Mouse (Mus musculus) kidney, adult 2 months (tissue): ENCODE measurements around the gene Rer1. TPM values are rescaled to one million over a fixed set of nuclear protein-coding genes. Genes with fewer than 3 reads are reported as not detected.

Experiments used
- DNase-seq: peaks from one replicate; pipeline ENCODE4 v3.0.0; 2021
- H3K27ac ChIP-seq: fragments of 200-500 bp; 2 replicates; pipeline ENCODE4 v1.5.1; 2012; ENCODE audit warnings: low read depth, low read length, control low read depth, inconsistent platforms; ENCODE audit not compliant: insufficient read depth
- H3K27me3 ChIP-seq: fragments of 200-500 bp; replicated peaks from 2 replicates; pipeline ENCODE4 v1.6.1; 2012; ENCODE audit warnings: mild to moderate bottlenecking, moderate library complexity, low read length, inconsistent platforms; ENCODE audit not compliant: control insufficient read depth, insufficient read depth
- H3K36me3 ChIP-seq: fragments of 200-500 bp; 2 replicates; pipeline ENCODE4 v1.6.1; 2012; ENCODE audit warnings: mild to moderate bottlenecking, moderate library complexity, low read length, inconsistent platforms; ENCODE audit not compliant: control insufficient read depth, insufficient read depth
- H3K4me1 ChIP-seq: fragments of 200-500 bp; 2 replicates; pipeline ENCODE4 v1.6.1; 2011; ENCODE audit warnings: low read length; ENCODE audit not compliant: control insufficient read depth, insufficient read depth
- H3K4me3 ChIP-seq: fragments of 200-500 bp; 2 replicates; pipeline ENCODE4 v1.5.1; 2011; ENCODE audit warnings: mild to moderate bottlenecking, low read depth, low read length, control low read depth; ENCODE audit not compliant: insufficient read depth
- CTCF ChIP-seq: fragments of 200-500 bp; conservative IDR thresholded peaks from 2 replicates; pipeline ENCODE4 v1.5.1; 2011; ENCODE audit warnings: low read depth, mild to moderate bottlenecking, control low read depth, low read length, moderate library complexity, mixed read lengths; ENCODE audit not compliant: insufficient read depth, insufficient read length
- POLR2A ChIP-seq: fragments of 200-500 bp; IDR thresholded peaks from one replicate; pipeline ENCODE4 v1.6.1; 2011; ENCODE audit warnings: low read depth, low read length, control low read depth
- WGBS: fragments of 180-500 bp; shearing (Covaris S2); methylation state at CpG from one replicate; pipeline ENCODE4 v1.1.7; 2018; 5-methylcytosine and 5-hydroxymethylcytosine counted together
- polyA plus RNA-seq: library from polyadenylated mRNA; depleted of rRNA; stranded (reverse); fragments of >200 nt; gene quantifications from 2 replicates; pipeline ENCODE4 v1.2.3, GENCODE M21; 2012

Rer1 gene
- polyA plus RNA-seq, 1 experiment = 133 TPM

DNA sequence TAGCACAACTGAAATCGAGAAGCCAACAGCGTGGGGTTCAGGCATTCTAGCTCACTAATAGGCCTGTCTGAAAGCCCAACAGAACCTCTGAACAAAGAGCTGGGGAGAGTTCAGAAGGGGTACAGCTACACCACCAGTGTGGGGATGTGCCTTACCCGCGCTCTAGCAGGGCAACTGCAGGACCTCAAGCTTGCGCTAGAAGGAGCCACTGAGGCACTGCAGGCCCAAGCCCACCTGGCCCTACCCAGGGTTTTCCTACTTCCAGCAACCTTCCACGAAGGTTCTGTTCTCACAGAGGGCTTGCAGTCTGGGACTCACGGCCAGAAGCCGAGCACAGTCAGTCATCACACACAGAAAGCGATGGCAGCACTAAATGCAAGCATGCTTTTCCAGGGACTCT lies 11.0 kb downstream of the Rer1 start:
- Histone ChIP-seq H3K4me3 (no peak overlapping the region), H3K4me1 (peaks cover 15% of the 10 kb centered on the region), H3K36me3 (peaks cover 3% of the 10 kb centered on the region; the same call in 1 of the 2 replicates), H3K27ac (no peak overlapping the region), H3K27me3 (no peaks in the 10 kb centered on the region)
- 90% methylated on average over 9 of the region's 9 CpGs for WGBS
- DNase-seq = no peak
- TF ChIP-seq POLR2A (no peak), CTCF (no peak)

DNA sequence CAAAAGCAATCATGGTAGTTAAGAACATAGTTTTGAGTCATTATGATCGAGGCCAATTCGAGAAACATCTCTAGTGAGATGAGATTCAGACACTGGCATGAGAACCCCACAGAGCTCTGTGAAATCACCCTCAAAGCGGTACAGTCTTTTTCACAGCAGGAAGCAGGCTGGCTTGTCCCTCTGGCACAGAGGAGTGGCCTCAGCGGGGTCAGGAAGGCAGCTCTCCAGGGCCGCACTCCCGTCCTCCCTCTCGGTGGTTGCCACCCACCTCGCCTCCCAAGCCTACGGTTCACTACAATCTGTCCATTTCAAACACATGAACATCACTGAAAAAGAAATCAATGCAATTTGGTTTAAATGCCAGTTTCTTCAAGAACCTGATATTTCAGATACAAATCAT lies 11.8 kb downstream of the Rer1 start:
- no peak for DNase-seq
- WGBS = 59% methylated on average over 9 of the region's 9 CpGs
- peaks cover 19% of the 10 kb centered on the region for H3K4me1 ChIP-seq
- TF ChIP-seq CTCF (no peak), POLR2A (no peak)
- peaks cover 3% of the 10 kb centered on the region; the same call in 1 of the 2 replicates for H3K36me3 ChIP-seq
- H3K4me3 ChIP-seq = no peak overlapping the region
- no peaks in the 10 kb centered on the region for H3K27me3 ChIP-seq
- no peak overlapping the region for H3K27ac ChIP-seq

DNA sequence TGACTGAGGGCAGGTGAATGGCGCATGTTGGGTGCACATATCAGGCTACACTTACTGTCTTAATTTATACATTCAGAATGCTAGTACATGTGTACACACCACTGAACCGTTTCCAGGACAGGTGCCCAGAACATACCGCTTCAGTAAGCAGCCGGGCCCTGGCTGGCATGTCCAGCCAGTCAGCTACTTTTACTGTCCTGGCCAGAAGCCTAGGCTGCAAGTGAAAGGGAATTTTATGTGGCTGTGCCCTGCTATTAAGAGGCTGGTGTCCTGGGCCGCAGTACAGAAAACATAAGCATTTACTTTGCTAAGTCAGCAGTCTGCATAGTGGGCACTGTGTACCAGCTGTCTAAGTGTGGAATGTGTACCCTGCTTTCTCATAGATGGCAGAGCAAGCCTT lies 15.3 kb downstream of the Rer1 start:
- DNase-seq = peak; percentile 90
- Histone ChIP-seq H3K27me3 (no peaks in the 10 kb centered on the region), H3K4me1 (peaks cover 32% of the 10 kb centered on the region), H3K36me3 (peaks cover 3% of the 10 kb centered on the region; the same call in 1 of the 2 replicates), H3K27ac (peak overlapping the region; percentile 66), H3K4me3 (no peak overlapping the region)
- TF ChIP-seq POLR2A (no peak), CTCF (no peak)
- 34% methylated on average over 5 of the region's 5 CpGs for WGBS

DNA sequence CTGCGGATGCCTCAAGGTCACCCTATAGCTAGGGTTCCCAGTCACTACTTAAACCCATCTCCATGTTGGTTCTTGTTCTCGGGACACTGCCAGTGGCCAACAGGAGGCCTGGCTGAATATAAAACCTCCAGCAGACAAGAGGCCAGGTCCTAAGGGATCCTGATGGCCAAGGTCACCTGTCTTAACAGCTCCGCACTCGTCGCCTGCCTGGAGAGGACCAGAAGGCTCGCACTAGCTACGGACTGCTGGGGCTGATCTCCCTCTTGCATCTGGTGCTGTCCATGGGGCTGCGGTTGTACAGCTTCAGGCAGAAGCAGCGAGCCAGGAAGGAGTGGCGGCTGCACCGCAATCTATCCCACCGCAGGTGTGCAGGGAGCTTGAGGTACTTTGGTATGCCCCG lies 16.0 kb downstream of the Rer1 start:
- peaks cover 32% of the 10 kb centered on the region for H3K4me1 ChIP-seq
- 79% methylated on average over 13 of the region's 13 CpGs for WGBS
- peak overlapping the region; percentile 61 for H3K27ac ChIP-seq
- H3K4me3 ChIP-seq = no peak overlapping the region
- H3K36me3 ChIP-seq = peaks cover 3% of the 10 kb centered on the region; the same call in 1 of the 2 replicates
- no peak for DNase-seq
- TF ChIP-seq CTCF = no peak
- no peak for TF ChIP-seq POLR2A
- no peaks in the 10 kb centered on the region for H3K27me3 ChIP-seq

DNA sequence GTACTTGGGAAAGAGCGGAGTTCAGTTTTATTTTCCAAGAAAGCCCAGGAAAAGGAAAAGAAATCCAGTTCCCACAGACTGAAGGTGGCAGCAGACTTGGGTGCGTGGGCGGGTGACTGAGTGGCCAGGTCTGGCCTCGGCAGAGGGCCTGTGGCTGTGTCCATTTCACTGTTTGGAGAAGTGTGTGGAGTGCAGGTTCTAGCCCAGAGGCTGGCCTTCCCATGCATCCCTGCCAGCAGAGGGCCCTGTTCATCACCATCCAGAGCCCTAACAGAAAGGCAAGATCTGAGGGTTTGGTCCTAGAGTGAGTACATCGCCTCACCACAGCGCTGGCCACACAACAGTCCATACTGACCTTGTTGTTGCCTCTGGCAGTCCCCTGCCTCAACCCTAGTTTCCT lies 17.0 kb downstream of the Rer1 start:
- TF ChIP-seq POLR2A = no peak
- TF ChIP-seq CTCF = peak; percentile 54
- peaks cover 32% of the 10 kb centered on the region for H3K4me1 ChIP-seq
- H3K27ac ChIP-seq = no peak overlapping the region
- 80% methylated on average over 6 of the region's 6 CpGs for WGBS
- DNase-seq = peak; percentile 38
- H3K36me3 ChIP-seq = peaks cover 2% of the 10 kb centered on the region; the same call in 1 of the 2 replicates
- H3K27me3 ChIP-seq = no peaks in the 10 kb centered on the region
- no peak overlapping the region for H3K4me3 ChIP-seq

DNA sequence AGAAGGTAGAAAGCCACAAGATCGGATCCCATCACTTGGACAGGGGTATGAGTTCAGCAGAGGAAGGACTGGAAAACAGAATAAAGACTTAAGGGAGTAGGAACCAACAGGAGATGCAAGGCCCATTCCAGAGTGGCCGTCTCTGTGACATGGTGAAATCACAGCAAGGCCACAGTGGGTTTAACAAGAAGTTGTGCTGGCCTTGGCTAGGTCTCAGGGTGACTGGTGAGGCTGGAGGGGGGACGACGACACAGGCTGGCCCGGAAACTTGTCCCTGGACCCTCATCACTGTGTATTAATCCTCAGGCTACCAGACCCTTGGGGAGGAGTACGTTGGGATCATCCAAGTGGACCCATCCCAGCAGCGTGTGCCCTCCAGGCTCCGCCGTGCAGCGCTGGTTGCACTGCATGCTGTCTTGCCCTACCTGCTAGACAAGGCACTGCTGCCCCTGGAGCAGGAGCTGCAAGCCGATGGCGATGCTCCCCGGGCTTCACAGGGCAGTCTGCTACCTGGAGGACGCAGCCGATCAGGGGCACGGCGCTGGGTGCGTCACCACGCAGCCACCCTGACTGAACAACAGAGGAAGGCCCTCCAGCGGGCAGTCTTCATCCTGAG lies 17.7 kb downstream of the Rer1 start:
- no peak for TF ChIP-seq POLR2A
- no peak for TF ChIP-seq CTCF
- H3K4me1 ChIP-seq = peaks cover 32% of the 10 kb centered on the region
- WGBS = 91% methylated on average over 20 of the region's 20 CpGs
- DNase-seq = no peak
- H3K36me3 ChIP-seq = no peaks in the 10 kb centered on the region; the same call in 1 of the 2 replicates
- no peaks in the 10 kb centered on the region for H3K27me3 ChIP-seq
- no peak overlapping the region for H3K4me3 ChIP-seq
- H3K27ac ChIP-seq = no peak overlapping the region

DNA sequence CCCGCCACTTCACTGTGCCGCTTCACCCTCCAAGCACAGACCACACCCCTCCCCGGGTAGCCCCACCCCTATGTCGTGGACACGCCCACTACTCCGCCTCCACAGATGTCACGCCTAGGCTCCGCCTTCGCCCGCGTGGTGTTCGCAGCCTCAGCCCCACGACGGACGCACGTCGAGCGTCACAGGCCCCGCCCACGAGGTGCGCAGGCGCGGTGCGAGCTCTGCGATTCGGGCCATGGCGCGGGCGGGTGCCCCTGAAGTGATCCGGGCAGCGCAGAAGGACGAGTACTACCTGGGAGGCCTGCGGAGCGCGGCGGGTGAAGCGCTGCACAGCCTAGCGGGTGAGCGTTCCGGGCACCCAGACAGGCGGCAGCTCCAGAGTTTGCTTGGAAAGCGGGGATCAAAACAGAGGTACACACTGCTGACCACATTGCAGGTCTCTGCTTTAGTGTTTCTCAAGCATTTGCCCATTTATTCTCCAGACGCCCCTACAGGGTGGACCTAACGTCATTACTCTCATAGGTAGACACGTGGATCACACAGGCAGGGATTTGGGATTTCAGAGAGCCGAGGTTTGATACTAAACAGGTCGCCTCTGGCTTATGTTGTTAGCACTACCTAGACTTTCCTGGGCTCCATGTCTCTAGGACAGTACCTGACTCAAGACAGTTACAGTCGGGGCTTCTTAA lies 19.2 kb downstream of the Rer1 start, which contains the start of gene Pex10:
Gene Pex10 (plus strand): TSS at position 183 of the 689 bp plus-strand sequence.
- peak; percentile 98 for DNase-seq
- TF ChIP-seq CTCF = no peak
- TF ChIP-seq POLR2A = peak; percentile 70
- under 1% methylated on average over 48 of the region's 48 CpGs for WGBS
- peaks cover 32% of the 10 kb centered on the region for H3K4me1 ChIP-seq
- no peaks in the 10 kb centered on the region for H3K27me3 ChIP-seq
- H3K27ac ChIP-seq = peak within 1 kb of the TSS; percentile 55
- peak within 1 kb of the TSS; percentile 70 for H3K4me3 ChIP-seq
- H3K36me3 ChIP-seq = no peaks in the 10 kb centered on the region
